Mouse (Mus musculus) heart, postnatal 0 days (tissue): Measurements from ENCODE around the gene Nol4l. TPM values are rescaled to one million over a fixed set of nuclear protein-coding genes. Genes with fewer than 3 reads are reported as not detected.
A peak's percentile ranks its signal among the peaks of the same experiment; 100 is the strongest.

Experiments
- ATAC-seq: fragments of 200-750 bp; cut with Nextera tagmentation; 2 replicates; pipeline ENCODE4 v1.8.0; 2017; ENCODE audit warnings: low read depth, moderate number of reproducible peaks, moderate library complexity; ENCODE audit not compliant: insufficient read depth
- DNase-seq: peaks from one replicate; pipeline ENCODE4 v3.0.0-alpha.2; 2016; ENCODE audit warnings: low spot score
- H3K27ac ChIP-seq: fragments of 300-500 bp; sonication (generic); 2 replicates; pipeline ENCODE4 v1.5.1; 2014; ENCODE audit warnings: low read depth, mild to moderate bottlenecking
- H3K27me3 ChIP-seq: fragments of 300-500 bp; sonication (generic); 2 replicates; pipeline ENCODE4 v1.6.1; 2014; ENCODE audit warnings: low read length, mixed read lengths; ENCODE audit not compliant: control insufficient read depth, insufficient read depth
- H3K36me3 ChIP-seq: fragments of 300-500 bp; sonication (generic); replicated peaks from 2 replicates; pipeline ENCODE4 v1.6.1; 2014; ENCODE audit warnings: low read length, mixed read lengths; ENCODE audit not compliant: control insufficient read depth, insufficient read depth
- H3K4me1 ChIP-seq: fragments of 300-500 bp; sonication (generic); 2 replicates; pipeline ENCODE4 v1.6.1; 2014; ENCODE audit warnings: antibody characterized with exemption; ENCODE audit not compliant: control insufficient read depth, insufficient read depth
- H3K4me2 ChIP-seq: fragments of 300-500 bp; sonication (generic); 2 replicates; pipeline ENCODE4 v1.6.1; 2014; ENCODE audit warnings: low read depth, mild to moderate bottlenecking, low read length, moderate library complexity
- H3K4me3 ChIP-seq: fragments of 300-500 bp; sonication (generic); 2 replicates; pipeline ENCODE4 v1.5.1; 2014; ENCODE audit warnings: low read depth, low read length
- H3K9ac ChIP-seq: fragments of 300-500 bp; sonication (generic); replicated peaks from 2 replicates; pipeline ENCODE4 v1.6.1; 2014; ENCODE audit warnings: low read depth, low read length, mixed read lengths
- H3K9me3 ChIP-seq: fragments of 300-500 bp; sonication (generic); replicated peaks from 2 replicates; pipeline ENCODE4 v1.6.1; 2016; ENCODE audit warnings: low read length; ENCODE audit not compliant: control insufficient read depth
- CTCF ChIP-seq: IDR thresholded peaks from 2 replicates; pipeline ENCODE4 v1.5.1; 2016; ENCODE audit warnings: antibody characterized with exemption, control low read depth, low read depth
- EP300 ChIP-seq: IDR thresholded peaks from 2 replicates; pipeline ENCODE4 v1.6.1; 2016; ENCODE audit warnings: antibody characterized with exemption, low read depth
- WGBS: fragments of 180-500 bp; shearing (Covaris S2); extraction: QIAGEN DNeasy Blood & Tissue Kit; methylation state at CpG from one replicate; pipeline ENCODE4 v1.1.7; 2014; 5-methylcytosine and 5-hydroxymethylcytosine counted together
- polyA plus RNA-seq: library from polyadenylated mRNA; unstranded; fragments of >200 nt; fragmentation: Nextera tagmentation; extraction: Ambion mirVana; gene quantifications from 2 replicates; pipeline ENCODE4 v1.2.1, GENCODE M21; 2015
- total RNA-seq: library from RNA; depleted of rRNA; stranded (reverse); fragments of >200 nt; gene quantifications from 2 replicates; pipeline ENCODE4 v1.2.3, GENCODE M21; 2014; ENCODE audit warnings: low replicate concordance

Gene Nol4l
- total and polyA plus RNA-seq, 2 experiments from 2014 or later = 4.3 to 13.1 TPM

GRCm38 (mm10) chr2:153510136-153510535 lies 19.6 kb downstream of the Nol4l start:
- Histone ChIP-seq H3K4me3 (no peak overlapping the region), H3K4me1 (no peaks in the 10 kb centered on the region), H3K27ac (no peak overlapping the region), H3K9me3 (no peaks in the 10 kb centered on the region), H3K27me3 (no peaks in the 10 kb centered on the region), H3K9ac (no peak overlapping the region), H3K36me3 (no peaks in the 10 kb centered on the region), H3K4me2 (no peak overlapping the region)
- ATAC-seq (no peak), DNase-seq (no peak)
- no peak for TF ChIP-seq EP300
- TF ChIP-seq CTCF = no peak
- 87% methylated on average over 8 of the region's 8 CpGs for WGBS

- 0 out of 2 replicates have a peak, but pooled peaks have one; percentile 30 for ATAC-seq
- no peak overlapping the region for H3K9ac ChIP-seq
- H3K9me3 ChIP-seq = no peaks in the 10 kb centered on the region
- no peak for DNase-seq
- H3K27me3 ChIP-seq = no peaks in the 10 kb centered on the region
- no peak for TF ChIP-seq CTCF
- TF ChIP-seq EP300 = no peak
- WGBS = 30% methylated on average over 18 of the region's 18 CpGs
- no peaks in the 10 kb centered on the region for H3K4me1 ChIP-seq
- no peak overlapping the region for H3K27ac ChIP-seq
- H3K36me3 ChIP-seq = no peaks in the 10 kb centered on the region
- no peak overlapping the region for H3K4me3 ChIP-seq
- peak overlapping the region; percentile 5; the same call in 1 of the 2 replicates for H3K4me2 ChIP-seq
Observed at GRCm38 (mm10) chr2:153509211-153510029, 20.4 kb downstream of the Nol4l start.

GRCm38 (mm10) chr2:153508405-153508804 lies 21.4 kb downstream of the Nol4l start:
- Histone ChIP-seq H3K27ac (no peak overlapping the region), H3K4me3 (no peak overlapping the region), H3K36me3 (no peaks in the 10 kb centered on the region), H3K4me2 (no peak overlapping the region), H3K9me3 (no peaks in the 10 kb centered on the region), H3K27me3 (no peaks in the 10 kb centered on the region), H3K4me1 (no peaks in the 10 kb centered on the region), H3K9ac (no peak overlapping the region)
- TF ChIP-seq CTCF (no peak), EP300 (no peak)
- WGBS = 62% methylated on average over 3 of the region's 3 CpGs
- no peak for DNase-seq
- no peak for ATAC-seq

GRCm38 (mm10) chr2:153507969-153508368 lies 21.8 kb downstream of the Nol4l start:
- ATAC-seq (no peak), DNase-seq (no peak)
- H3K4me1 ChIP-seq = no peaks in the 10 kb centered on the region
- no peaks in the 10 kb centered on the region for H3K27me3 ChIP-seq
- no peak overlapping the region for H3K4me2 ChIP-seq
- no peak overlapping the region for H3K9ac ChIP-seq
- TF ChIP-seq EP300 (no peak), CTCF (no peak)
- 97% methylated on average over 2 of the region's 2 CpGs for WGBS
- no peak overlapping the region for H3K27ac ChIP-seq
- no peak overlapping the region for H3K4me3 ChIP-seq
- H3K9me3 ChIP-seq = no peaks in the 10 kb centered on the region
- no peaks in the 10 kb centered on the region for H3K36me3 ChIP-seq

GRCm38 (mm10) chr2:153506385-153506784 lies 23.4 kb downstream of the Nol4l start:
- 88% methylated on average over 5 of the region's 5 CpGs for WGBS
- no peak overlapping the region for H3K4me2 ChIP-seq
- DNase-seq = no peak
- H3K4me3 ChIP-seq = no peak overlapping the region
- H3K9me3 ChIP-seq = no peaks in the 10 kb centered on the region
- TF ChIP-seq EP300 (no peak), CTCF (no peak)
- no peak overlapping the region for H3K9ac ChIP-seq
- no peaks in the 10 kb centered on the region for H3K27me3 ChIP-seq
- ATAC-seq = no peak
- H3K36me3 ChIP-seq = no peaks in the 10 kb centered on the region
- H3K4me1 ChIP-seq = no peaks in the 10 kb centered on the region
- H3K27ac ChIP-seq = no peak overlapping the region
